Mouse (Mus musculus): ENCODE measurements around the gene Ccdc30. TPM values are rescaled to one million over a fixed set of nuclear protein-coding genes. Genes with fewer than 3 reads are reported as not detected.
A peak's percentile ranks its signal among the peaks of the same experiment; 100 is the strongest.

Gene Ccdc30
- total and polyA plus RNA-seq, 3 experiments = not detected

GRCm38 (mm10) chr4:119421191-119421590, 5.9 kb upstream of the Ccdc30 start:
- peak; percentile 30 for DNase-seq (ENCODE audit: low read depth, low spot score)
- Histone ChIP-seq H3K27ac (ENCODE audit: control insufficient read depth, low read depth, low read length) (no peak overlapping the region), H3K27me3 (ENCODE audit: control insufficient read depth in 1 of 2, insufficient read depth in 2 of 2, low read length in 2 of 2) (no peaks in the 10 kb centered on the region), H3K4me1 (ENCODE audit: control insufficient read depth in 1 of 2, insufficient read depth in 2 of 2, low read length in 2 of 2) (peaks cover 4 to 27% of the 10 kb centered on the region in 2 experiments), H3K4me3 (ENCODE audit: control insufficient read depth in 1 of 2, insufficient read depth in 1 of 2, low read depth in 2 of 2, low read length in 2 of 2) (peak overlapping the region; percentile 75 to 94), H3K9me3 (replicated peaks; ENCODE audit: insufficient read depth, low read length) (no peaks in the 10 kb centered on the region), H3K9ac (ENCODE audit: control insufficient read depth, low read depth, low read length, poor library complexity, severe bottlenecking) (peak overlapping the region; percentile 86; the same call in 1 of the 2 replicates), H3K79me2 (ENCODE audit: control insufficient read depth, insufficient read depth, low read length, poor library complexity) (no peaks in the 10 kb centered on the region; the same call in 1 of the 2 replicates), H3K36me3 (ENCODE audit: control insufficient read depth in 1 of 2, insufficient read depth in 2 of 2, low read length in 2 of 2) (peaks cover 0 to 25% of the 10 kb centered on the region in 2 experiments; a peak in 2 of 4 replicates)
- TF ChIP-seq CHD1 (IDR thresholded peaks at IDR 0.05; ENCODE audit: low read depth, low read length) (no peak), ETS1 (IDR thresholded peaks at IDR 0.05; ENCODE audit: low read depth, low read length) (no peak), SIN3A (IDR thresholded peaks at IDR 0.05; ENCODE audit: low read length) (no peak), NELFE (IDR thresholded peaks at IDR 0.05; ENCODE audit: low read depth, low read length) (no peak), MAFK (IDR thresholded peaks at IDR 0.05; ENCODE audit: borderline replicate concordance, low read depth, low read length) (no peak), USF2 (IDR thresholded peaks at IDR 0.05; ENCODE audit: borderline replicate concordance in 1 of 2, insufficient read depth in 1 of 2, low read depth in 1 of 2, low read length in 2 of 2) (no peak), E2F4 (IDR thresholded peaks at IDR 0.05; ENCODE audit: borderline replicate concordance, low read depth, low read length) (no peak), HCFC1 (IDR thresholded peaks at IDR 0.05; ENCODE audit: low read depth, low read length) (no peak), ZNF384 (IDR thresholded peaks at IDR 0.05; ENCODE audit: low read depth, low read length) (no peak), CHD2 (IDR thresholded peaks at IDR 0.05; ENCODE audit: low read length) (no peak), MAX (IDR thresholded peaks at IDR 0.05; ENCODE audit: low read length) (no peak), ZC3H11A (IDR thresholded peaks at IDR 0.05; ENCODE audit: low read depth, low read length) (no peak), POLR2A (IDR thresholded peaks at IDR 0.05; ENCODE audit: control insufficient read depth in 1 of 2, insufficient read depth in 1 of 2, low read depth in 1 of 2, low read length in 2 of 2, poor library complexity in 1 of 2) (no peak), TCF12 (IDR thresholded peaks at IDR 0.05; ENCODE audit: low read depth, low read length) (no peak), ELF1 (IDR thresholded peaks at IDR 0.05; ENCODE audit: low read depth, low read length) (no peak), GABPA (IDR thresholded peaks at IDR 0.05; ENCODE audit: low read depth, low read length) (no peak), USF1 (IDR thresholded peaks at IDR 0.05; ENCODE audit: low read depth, low read length) (no peak), SMC3 (IDR thresholded peaks at IDR 0.05; ENCODE audit: low read depth, low read length) (no peak), CTCF (IDR thresholded peaks at IDR 0.05 in 2 of 3, conservative IDR thresholded peaks at IDR 0.05 in 1 of 3; ENCODE audit: control insufficient read depth in 1 of 3, insufficient read depth in 1 of 3, low read depth in 2 of 3, low read length in 3 of 3, poor library complexity in 1 of 3, severe bottlenecking in 1 of 3) (no peak)

- DNase-seq (ENCODE audit: low read depth, low spot score) = peak; percentile 43
- peaks cover 2 to 24% of the 10 kb centered on the region in 2 experiments for H3K4me1 ChIP-seq (ENCODE audit: control insufficient read depth in 1 of 2, insufficient read depth in 2 of 2, low read length in 2 of 2)
- TF ChIP-seq TAL1 (IDR thresholded peaks at IDR 0.05; ENCODE audit: low read length) = peak; percentile 70
- TF ChIP-seq ZMIZ1 (IDR thresholded peaks at IDR 0.05; ENCODE audit: low read depth, low read length) = no peak
- no peak for TF ChIP-seq MYC (IDR thresholded peaks at IDR 0.05; ENCODE audit: low read depth, low read length)
- no peak for TF ChIP-seq CHD1 (IDR thresholded peaks at IDR 0.05; ENCODE audit: low read depth, low read length)
- no peak for TF ChIP-seq CHD2 (IDR thresholded peaks at IDR 0.05; ENCODE audit: low read length)
- peak; percentile 90 for TF ChIP-seq TCF12 (IDR thresholded peaks at IDR 0.05; ENCODE audit: low read depth, low read length)
- peak; percentile 27; the same call in 1 of the 2 replicates for TF ChIP-seq SIN3A (IDR thresholded peaks at IDR 0.05; ENCODE audit: low read length)
- no peak for TF ChIP-seq SMC3 (IDR thresholded peaks at IDR 0.05; ENCODE audit: low read depth, low read length)
- peak; percentile 64 to 80 for TF ChIP-seq EP300 (IDR thresholded peaks at IDR 0.05; ENCODE audit: low read depth in 1 of 2, low read length in 2 of 2)
- TF ChIP-seq ETS1 (IDR thresholded peaks at IDR 0.05; ENCODE audit: low read depth, low read length) = peak; percentile 83
- TF ChIP-seq GATA1 (IDR thresholded peaks at IDR 0.05; ENCODE audit: low read depth, low read length) = peak; percentile 71
- TF ChIP-seq E2F4 (IDR thresholded peaks at IDR 0.05; ENCODE audit: borderline replicate concordance, low read depth, low read length) = no peak
- TF ChIP-seq RCOR1 (IDR thresholded peaks at IDR 0.05; ENCODE audit: low read depth, low read length) = peak; percentile 66
- peak; percentile 86; the same call in 1 of the 2 replicates for TF ChIP-seq MEF2A (IDR thresholded peaks at IDR 0.05; ENCODE audit: extremely low read depth, insufficient replicate concordance, low read depth, low read length, poor library complexity, severe bottlenecking)
- TF ChIP-seq NRF1 (IDR thresholded peaks at IDR 0.05; ENCODE audit: insufficient read depth, low read depth, low read length, poor library complexity, severe bottlenecking) = no peak
- no peak overlapping the region for H3K4me3 ChIP-seq (ENCODE audit: control insufficient read depth in 1 of 2, insufficient read depth in 1 of 2, low read depth in 2 of 2, low read length in 2 of 2)
- H3K79me2 ChIP-seq (ENCODE audit: control insufficient read depth, insufficient read depth, low read length, poor library complexity) = no peaks in the 10 kb centered on the region; the same call in 1 of the 2 replicates
- peak overlapping the region; percentile 4; the same call in 1 of the 2 replicates for H3K27ac ChIP-seq (ENCODE audit: control insufficient read depth, low read depth, low read length)
- H3K9me3 ChIP-seq (replicated peaks; ENCODE audit: insufficient read depth, low read length) = no peaks in the 10 kb centered on the region
- H3K36me3 ChIP-seq (ENCODE audit: control insufficient read depth in 1 of 2, insufficient read depth in 2 of 2, low read length in 2 of 2) = peaks cover 0 to 22% of the 10 kb centered on the region in 2 experiments; a peak in 2 of 4 replicates
- H3K27me3 ChIP-seq (ENCODE audit: control insufficient read depth in 1 of 2, insufficient read depth in 2 of 2, low read length in 2 of 2) = no peaks in the 10 kb centered on the region
- H3K9ac ChIP-seq (ENCODE audit: control insufficient read depth, low read depth, low read length, poor library complexity, severe bottlenecking) = no peak overlapping the region
These were observed 2.6 kb upstream of the Ccdc30 start for GRCm38 (mm10) chr4:119417894-119418293.
